Mouse (Mus musculus) G1E (cell line): Measurements from ENCODE around the gene Psme4.

Experiments
- CTCF ChIP-seq: IDR thresholded peaks from 2 replicates; pipeline ENCODE4 v1.5.1; 2012; ENCODE audit warnings: low read depth, low read length, inconsistent platforms, mixed read lengths
- GATA1 ChIP-seq: IDR thresholded peaks from 2 replicates; pipeline ENCODE4 v1.6.1; 2012; ENCODE audit warnings: borderline replicate concordance, low read length, inconsistent platforms, mixed read lengths
- GATA2 ChIP-seq: IDR thresholded peaks from 2 replicates; pipeline ENCODE4 v1.6.1; 2012; ENCODE audit warnings: low read depth, low read length, inconsistent platforms, borderline replicate concordance
- POLR2AphosphoS5 ChIP-seq: IDR thresholded peaks from 2 replicates; pipeline ENCODE4 v1.6.1; 2012; ENCODE audit warnings: low read depth, low read length, inconsistent platforms; ENCODE audit not compliant: insufficient replicate concordance
- TAL1 ChIP-seq: conservative IDR thresholded peaks from 2 replicates; pipeline ENCODE4 v1.6.1; 2012; ENCODE audit warnings: low read depth, low read length, inconsistent platforms, mixed read lengths

DNA sequence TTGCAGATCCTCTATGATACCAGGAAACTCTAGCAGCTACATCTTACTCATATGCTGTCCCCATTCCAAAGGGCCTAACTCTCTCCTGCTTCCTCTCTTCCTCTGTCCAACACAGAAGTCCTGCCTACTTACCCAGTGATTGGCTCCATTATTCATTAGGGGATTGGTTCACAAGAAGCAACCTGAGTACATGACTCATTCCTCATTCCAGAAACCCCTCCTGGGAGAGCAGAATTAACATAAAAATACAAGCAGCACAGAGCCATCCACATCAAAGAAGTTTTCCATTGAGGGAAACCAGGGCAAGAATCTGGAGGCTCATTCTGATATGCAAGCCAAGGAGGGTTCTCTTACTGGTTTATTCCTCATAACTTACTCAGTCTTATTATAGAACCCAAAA, 27.5 kb upstream of the Psme4 start:
- TF ChIP-seq CTCF (no peak), GATA1 (no peak), POLR2AphosphoS5 (no peak), GATA2 (no peak), TAL1 (no peak)
